In genomic region chr17:12168536-12168935, GRCm38 (mm10) we compare ENCODE assay signal across 8 mouse cellular contexts. TPM values are rescaled to one million over a fixed set of nuclear protein-coding genes. Genes with fewer than 3 reads are reported as not detected.
A peak's percentile ranks its signal among the peaks of the same experiment; 100 is the strongest.
DNase-seq lines count a peak whose midpoint lies in the region; ATAC-seq and TF ChIP-seq lines count a peak whose summit lies in the region.

No protein-coding gene starts in this region.

- 71% methylated on average over 10 of the region's 10 CpGs for WGBS in liver, embryonic 12.5 days (ENCODE audit: insufficient replicate concordance)
- 38% methylated on average over 10 of the region's 10 CpGs for WGBS in heart, embryonic 15.5 days
- 64% methylated on average over 10 of the region's 10 CpGs for WGBS in liver, postnatal 0 days (ENCODE audit: insufficient replicate concordance)

- H3K27ac ChIP-seq in liver, embryonic 12.5 days = peak overlapping the region; percentile 70
- H3K27ac ChIP-seq in heart, embryonic 15.5 days = no peak overlapping the region
- peak overlapping the region; percentile 22; the same call in 1 of the 2 replicates for H3K27ac ChIP-seq in liver, postnatal 0 days (ENCODE audit: low read depth)

- no peak for ATAC-seq in liver, embryonic 12.5 days
- peak; percentile 58 for ATAC-seq in heart, embryonic 15.5 days (replicated peaks; ENCODE audit: insufficient number of reproducible peaks, insufficient read depth, low FRiP score, low read depth)
- no peak for ATAC-seq in liver, postnatal 0 days

- TF ChIP-seq EP300 in liver, postnatal 0 days (IDR thresholded peaks at IDR 0.05; ENCODE audit: low read depth) = no peak

- TF ChIP-seq CTCF in liver, postnatal 0 days (IDR thresholded peaks at IDR 0.05; ENCODE audit: low read depth) = no peak

- DNase-seq in liver = no peak
- DNase-seq in fat pad, adult 2 months (ENCODE audit: extremely low read depth, low read depth, low spot score) = peak; percentile 79
- peak; percentile 69 to 80 for DNase-seq in kidney, postnatal 4 days
- DNase-seq in liver, postnatal 0 days = no peak
- DNase-seq in right cerebral cortex, postnatal 36 days (ENCODE audit: low spot score in 2 of 2) = peak; percentile 32 to 42
- DNase-seq in thymus, adult 18-20 months = no peak

- H3K9ac ChIP-seq in liver, embryonic 12.5 days = peak overlapping the region; percentile 39; the same call in 1 of the 2 replicates
- H3K9ac ChIP-seq in heart, embryonic 15.5 days = no peak overlapping the region
- H3K9ac ChIP-seq in liver, postnatal 0 days (replicated peaks) = no peak overlapping the region

- H3K27me3 ChIP-seq in liver, embryonic 12.5 days (replicated peaks) = no peaks in the 10 kb centered on the region
- no peaks in the 10 kb centered on the region for H3K27me3 ChIP-seq in heart, embryonic 15.5 days
- no peaks in the 10 kb centered on the region for H3K27me3 ChIP-seq in liver, postnatal 0 days (ENCODE audit: insufficient read depth, low read length)

- no peak overlapping the region for H3K4me2 ChIP-seq in liver, embryonic 12.5 days
- no peak overlapping the region for H3K4me2 ChIP-seq in heart, embryonic 15.5 days
- no peak overlapping the region for H3K4me2 ChIP-seq in liver, postnatal 0 days (ENCODE audit: low read depth, low read length)

- peaks cover 77% of the 10 kb centered on the region for H3K4me1 ChIP-seq in liver, embryonic 12.5 days
- H3K4me1 ChIP-seq in heart, embryonic 15.5 days (replicated peaks) = peaks cover 29% of the 10 kb centered on the region
- H3K4me1 ChIP-seq in liver, postnatal 0 days (ENCODE audit: insufficient read depth) = peaks cover 40% of the 10 kb centered on the region

- H3K9me3 ChIP-seq in liver, embryonic 12.5 days (replicated peaks) = no peaks in the 10 kb centered on the region
- no peaks in the 10 kb centered on the region for H3K9me3 ChIP-seq in heart, embryonic 15.5 days (replicated peaks)
- H3K9me3 ChIP-seq in liver, postnatal 0 days (ENCODE audit: low read length) = no peaks in the 10 kb centered on the region

- H3K36me3 ChIP-seq in liver, embryonic 12.5 days = peaks cover 37% of the 10 kb centered on the region
- H3K36me3 ChIP-seq in heart, embryonic 15.5 days = no peaks in the 10 kb centered on the region
- no peaks in the 10 kb centered on the region for H3K36me3 ChIP-seq in liver, postnatal 0 days (replicated peaks; ENCODE audit: insufficient read depth, low read length)

- H3K4me3 ChIP-seq in liver, embryonic 12.5 days = no peak overlapping the region
- no peak overlapping the region for H3K4me3 ChIP-seq in heart, embryonic 15.5 days
- no peak overlapping the region for H3K4me3 ChIP-seq in liver, postnatal 0 days (ENCODE audit: low read depth, low read length)

RNA-seq across cellular contexts. Expression of gene Agpat4, which starts 50.0 kb away (rescaled TPM):
- 31.6 and 35.2 TPM in 2 replicates for polyA plus RNA-seq in liver, embryonic 12.5 days (2016; fragmentation: Nextera tagmentation; extraction: Ambion mirVana)
- polyA plus RNA-seq in heart, embryonic 15.5 days (2015; fragmentation: Nextera tagmentation; extraction: Ambion mirVana) = 13.6 and 19.0 TPM in 2 replicates
- polyA plus RNA-seq in liver, postnatal 0 days (2015; fragmentation: Nextera tagmentation; extraction: Ambion mirVana) = 9.3 and 10.2 TPM in 2 replicates

Comparison
In these comparisons a context has a peak if more than half of its experiments do, and no peak if none do; other contexts are left out.
1. DNase-seq: peak in fat pad, adult 2 months (single experiment), kidney, postnatal 4 days (2 of 2) and right cerebral cortex, postnatal 36 days (2 of 2); none in liver (single experiment), liver, postnatal 0 days (single experiment) and thymus, adult 18-20 months (0 of 2).